Mouse (Mus musculus) liver, embryonic 14.5 days (tissue): ENCODE measurements around the gene Bcl11b.

ENCODE experiments used
- CTCF ChIP-seq: IDR thresholded peaks from 2 replicates; pipeline ENCODE4 v1.5.1; 2016; ENCODE audit warnings: antibody characterized with exemption, low read depth, control low read depth
- EP300 ChIP-seq: IDR thresholded peaks from 2 replicates; pipeline ENCODE4 v1.6.1; 2016; ENCODE audit warnings: antibody characterized with exemption, low read depth

GRCm38 (mm10) chr12:107950667-107951179 is 52.7 kb downstream of the Bcl11b start:
- TF ChIP-seq CTCF (no peak), EP300 (no peak)
